Mouse (Mus musculus) R1 (cell line): Measurements from ENCODE around the gene Hook2.

Source experiments
- DNase-seq: peaks from one replicate; pipeline ENCODE4 v3.0.0-alpha.2; 2018; ENCODE audit warnings: low read depth, low spot score

Hook2 gene

DNA sequence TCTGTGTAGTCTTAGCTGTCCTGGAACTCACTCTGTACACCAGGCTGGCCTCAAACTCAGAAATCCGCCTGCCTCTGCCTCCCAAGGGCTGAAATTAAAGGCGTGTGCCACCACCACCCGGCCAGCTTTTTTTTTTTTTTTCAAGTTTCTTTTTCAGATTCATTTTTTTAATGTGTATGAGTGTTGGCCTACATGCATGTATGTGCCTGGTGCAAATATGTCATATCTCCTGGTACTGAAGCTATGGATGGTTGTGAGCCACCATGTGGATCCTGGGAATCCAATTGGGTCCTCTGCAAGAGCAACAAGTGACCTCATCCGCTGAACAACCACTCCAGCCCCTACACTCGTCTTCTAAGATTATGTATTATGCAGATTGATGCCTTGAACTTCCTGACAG, 3.0 kb upstream of the Hook2 start:
- DNase-seq = no peak

DNA sequence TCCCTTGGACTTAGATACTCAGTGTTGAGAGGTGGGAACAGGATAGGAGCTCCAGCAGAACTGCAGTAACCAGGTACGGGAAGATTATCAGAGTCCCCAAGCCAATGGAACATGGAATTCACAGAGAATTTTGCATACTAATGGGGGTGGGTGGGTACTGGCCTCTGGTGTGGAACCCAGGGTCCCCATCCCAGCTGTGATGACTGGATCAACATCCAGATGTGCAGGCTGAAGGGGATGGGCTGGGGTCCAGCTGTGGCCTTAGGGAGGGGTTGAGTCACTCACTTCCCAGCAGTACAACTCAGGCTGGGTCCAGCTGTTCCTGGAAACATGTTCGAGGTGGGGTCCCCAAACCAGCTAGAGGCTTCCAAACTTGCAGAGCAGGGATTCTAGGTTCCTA, 2.5 kb upstream of the Hook2 start:
- peak; percentile 33 for DNase-seq

DNA sequence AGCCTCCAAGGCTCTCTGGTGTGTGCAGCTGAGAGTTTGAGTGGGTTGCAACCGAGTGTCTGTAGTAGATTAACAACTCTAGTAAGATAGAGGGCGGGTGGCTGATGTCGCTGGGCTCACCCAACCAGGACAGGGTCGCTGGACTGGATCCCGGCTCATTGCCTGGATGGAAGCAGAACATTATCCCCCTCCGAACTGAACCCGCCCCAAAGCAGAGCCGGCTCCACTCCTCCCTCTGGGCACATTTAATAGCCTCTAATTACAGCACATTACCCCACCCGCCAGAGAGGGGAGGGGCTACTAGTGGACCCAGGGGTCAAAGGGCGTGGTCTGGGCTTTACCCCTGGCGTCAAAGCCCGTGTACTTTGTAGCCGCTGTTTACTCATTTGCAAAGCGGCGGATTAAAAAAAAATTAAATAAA, 1.1 kb upstream of the Hook2 start:
- peak; percentile 83 for DNase-seq

DNA sequence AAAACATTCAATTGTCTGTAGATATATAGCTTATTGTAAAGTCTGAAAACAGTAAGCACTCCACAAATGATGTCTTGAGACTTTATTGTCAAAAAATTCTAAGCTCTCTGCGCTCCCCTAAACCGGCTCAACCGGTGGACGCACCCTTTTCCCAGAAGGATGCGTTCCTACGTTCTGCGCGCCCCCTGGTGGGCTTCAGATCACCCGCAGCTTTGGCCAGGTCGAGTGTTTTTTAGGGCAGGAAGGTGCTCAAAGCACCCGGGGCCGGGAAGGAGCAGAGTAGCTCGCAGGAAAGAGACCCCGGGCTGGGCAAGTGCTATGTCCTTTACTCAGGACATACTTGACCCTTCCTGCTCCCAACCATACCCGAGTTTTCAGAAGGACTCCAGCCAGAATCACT, 593 bp upstream of the Hook2 start:
- peak; percentile 96 for DNase-seq

DNA sequence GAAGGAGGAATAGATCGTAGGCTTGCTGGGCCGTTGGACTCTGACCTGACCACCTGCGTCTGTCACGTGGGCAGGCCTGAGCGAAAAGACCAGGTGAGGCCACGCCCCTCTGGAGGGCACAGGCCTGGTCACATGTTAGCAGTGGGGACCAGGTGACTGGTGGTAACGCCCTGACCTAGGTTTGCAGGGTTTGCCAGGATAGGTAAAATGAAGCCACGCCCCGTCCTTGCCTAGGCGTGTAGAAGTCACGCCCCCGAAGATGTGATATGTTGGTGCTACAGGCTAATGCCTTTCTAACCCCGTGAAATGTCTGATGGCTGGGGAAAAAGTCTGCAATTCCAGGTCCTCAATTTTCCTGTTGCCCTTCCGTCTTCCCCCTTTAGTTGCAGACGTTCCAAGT, 433 bp downstream of the Hook2 start:
- peak; percentile 91 for DNase-seq

DNA sequence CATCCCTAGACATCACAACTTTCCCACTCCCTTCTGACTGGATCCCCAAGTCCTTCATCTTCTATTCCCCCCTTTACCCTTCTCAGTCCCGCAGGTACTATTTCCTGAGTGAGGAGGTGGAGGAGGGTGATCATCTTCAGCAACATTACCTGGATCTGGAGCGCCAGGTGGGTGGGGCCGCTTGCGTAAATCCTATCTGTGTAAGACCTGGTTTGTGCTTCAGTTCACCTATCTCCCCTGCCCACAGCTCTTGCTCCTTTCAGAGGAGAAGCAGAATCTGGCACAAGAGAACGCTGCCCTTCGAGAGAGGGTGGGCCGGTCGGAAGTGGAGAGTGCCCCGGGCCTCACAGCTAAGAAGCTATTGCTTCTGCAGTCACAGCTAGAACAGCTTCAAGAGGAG, 4.0 kb downstream of the Hook2 start:
- DNase-seq = no peak

DNA sequence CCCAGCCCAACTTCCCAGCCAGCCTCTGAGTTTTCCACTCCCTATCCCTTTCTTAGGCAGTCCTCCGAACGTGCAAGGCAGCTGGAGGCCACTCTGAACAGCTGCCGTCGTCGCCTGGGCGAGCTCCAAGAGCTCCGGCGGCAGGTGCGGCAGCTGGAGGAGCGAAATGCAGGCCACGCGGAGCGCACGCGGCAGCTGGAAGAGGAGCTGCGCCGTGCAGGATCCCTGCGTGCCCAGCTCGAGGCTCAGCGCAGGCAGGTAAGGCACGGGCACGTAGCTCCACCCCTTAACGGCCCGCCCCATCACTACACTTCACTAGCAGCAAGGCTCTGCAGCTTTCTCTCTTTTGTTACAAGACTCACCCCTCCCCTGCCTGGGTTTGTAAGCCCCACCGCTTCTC, 5.3 kb downstream of the Hook2 start:
- DNase-seq = peak; percentile 75

DNA sequence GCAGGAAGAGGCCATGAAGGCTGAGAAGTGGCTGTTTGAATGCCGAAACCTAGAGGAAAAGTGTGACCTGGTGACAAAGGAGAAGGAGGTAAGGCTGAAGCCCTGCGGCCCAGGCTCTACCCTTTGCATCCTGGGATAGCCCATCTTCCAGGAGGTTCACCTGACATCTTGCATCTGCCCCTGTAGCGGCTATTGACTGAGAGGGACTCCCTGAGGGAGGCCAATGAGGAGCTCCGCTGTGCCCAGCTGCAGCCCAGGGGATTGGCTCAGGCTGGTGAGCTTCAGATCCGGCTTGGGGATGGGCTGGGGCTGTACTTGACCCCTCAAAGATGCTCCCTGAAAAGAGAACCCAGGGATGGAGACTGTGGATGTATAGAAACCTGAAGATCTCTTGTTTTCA, 6.6 kb downstream of the Hook2 start:
- no peak for DNase-seq

DNA sequence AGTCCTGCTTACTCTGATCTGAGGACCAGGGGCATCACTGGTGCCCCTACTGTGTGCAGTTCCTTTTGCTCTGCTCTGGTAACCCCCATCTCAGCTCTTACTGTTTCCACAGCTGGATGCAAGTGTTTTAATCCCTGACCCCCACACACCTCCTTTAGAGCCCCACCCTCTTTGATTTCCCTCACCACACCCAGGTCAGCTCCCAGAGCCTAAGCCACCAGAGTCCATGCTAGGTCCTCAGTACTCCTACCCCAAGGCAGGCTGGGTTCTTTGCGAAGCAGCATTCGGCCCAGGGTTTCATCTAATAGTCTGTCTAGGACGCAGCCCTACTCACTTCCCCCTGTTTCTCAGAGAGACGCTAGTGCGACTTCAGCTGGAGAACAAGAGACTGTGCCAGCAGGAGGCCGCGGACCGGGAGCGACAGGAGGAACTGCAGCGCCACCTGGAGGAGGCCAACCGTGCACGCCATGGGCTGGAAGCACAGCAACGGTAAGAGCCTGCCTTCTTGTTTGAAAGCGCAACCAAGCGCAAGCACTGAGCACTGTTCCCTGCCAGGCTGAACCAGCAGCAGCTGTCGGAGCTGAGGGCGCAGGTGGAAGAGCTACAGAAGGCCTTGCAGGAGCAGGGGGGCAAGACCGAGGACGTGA, 7.4 kb downstream of the Hook2 start:
- peak; percentile 96 for DNase-seq

DNA sequence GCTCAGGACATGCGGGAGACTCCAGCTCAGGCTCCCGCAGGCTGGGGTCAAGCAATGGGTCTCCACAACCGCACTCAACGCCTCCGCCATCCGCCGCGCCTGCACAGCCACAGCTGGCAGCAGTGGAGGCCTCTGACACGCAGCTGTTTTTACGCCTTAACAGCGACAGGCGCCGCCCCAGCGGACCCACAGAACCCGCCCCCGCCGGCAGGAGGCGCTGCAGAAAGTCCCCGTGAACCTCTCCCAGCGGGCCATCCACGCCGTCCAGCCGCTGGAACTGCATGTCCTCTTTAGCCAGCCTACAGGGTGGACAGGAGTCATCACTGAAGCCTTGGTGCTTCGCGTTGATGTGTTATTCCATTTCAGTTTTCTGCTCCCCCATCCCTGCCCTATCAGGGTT, 17.3 kb downstream of the Hook2 start:
- DNase-seq = peak; percentile 82

DNA sequence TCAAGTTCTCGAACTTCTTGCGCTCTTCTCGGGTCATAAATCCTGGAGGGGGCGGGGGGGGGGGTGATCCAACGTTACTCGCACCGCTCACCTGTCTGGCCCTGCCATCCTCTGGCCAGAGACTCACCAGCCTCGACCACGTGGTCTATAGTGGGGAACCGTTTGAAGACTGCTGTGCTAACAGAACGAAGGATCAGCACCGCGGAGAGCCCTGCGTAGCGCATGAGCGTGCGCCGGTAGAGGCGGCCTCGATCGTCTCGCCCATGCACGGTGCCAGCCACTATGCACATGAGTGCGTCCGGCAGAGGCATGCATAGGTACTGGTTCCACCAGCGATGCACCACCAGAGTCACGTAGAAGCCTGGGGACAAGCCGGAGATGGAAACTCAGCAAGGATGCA, 20.8 kb downstream of the Hook2 start:
- peak; percentile 58 for DNase-seq

DNA sequence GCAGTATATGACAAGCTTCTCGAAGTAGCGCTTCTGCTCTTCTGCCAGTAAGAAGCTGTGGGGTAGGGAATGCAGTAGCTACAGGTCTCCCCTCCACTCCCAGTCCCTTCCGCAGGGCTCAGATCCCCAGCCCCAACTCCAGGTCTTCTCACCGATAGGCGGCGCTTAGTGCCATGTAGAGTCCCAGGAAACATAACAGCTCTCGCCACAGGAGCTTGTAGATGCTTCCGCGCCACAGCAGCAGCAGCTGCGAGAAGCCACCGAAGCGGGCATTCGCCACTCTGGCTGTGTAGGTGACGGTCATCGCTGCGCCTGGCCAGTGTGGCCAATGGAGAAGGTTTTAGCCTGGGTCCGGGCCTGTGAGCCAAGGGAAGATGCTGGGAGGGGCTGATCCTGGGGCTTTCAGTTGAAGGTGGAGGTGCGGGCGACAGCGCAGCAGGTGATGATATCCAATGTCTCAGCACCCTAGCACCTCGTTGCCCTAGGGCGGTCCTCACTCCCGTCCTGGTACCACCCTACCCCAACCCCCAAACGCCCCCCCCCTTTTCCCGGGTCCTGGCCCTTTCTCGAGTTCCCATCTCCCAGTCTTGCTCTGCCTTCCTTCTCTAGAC, 22.9 kb downstream of the Hook2 start:
- peak; percentile 94 for DNase-seq

DNA sequence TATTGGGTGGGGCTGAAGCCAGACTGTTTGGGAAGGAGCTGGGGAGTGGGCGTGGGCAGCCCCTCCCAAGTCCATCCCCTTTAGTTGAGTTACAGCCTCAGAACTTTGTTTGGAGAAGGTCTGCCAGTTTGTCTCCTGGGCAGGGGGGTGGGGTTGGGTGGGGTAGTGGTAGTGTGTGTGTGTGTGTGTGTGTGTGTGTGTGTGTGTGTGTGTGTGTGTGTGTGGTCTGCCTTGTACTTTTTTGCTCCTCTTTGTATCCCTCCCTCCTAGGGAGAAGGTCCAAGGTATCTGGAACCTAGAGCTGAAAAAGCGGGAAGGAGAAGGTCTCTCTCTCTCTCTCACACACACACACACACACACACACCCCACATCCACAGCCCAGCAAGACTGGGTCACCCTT, 24.0 kb downstream of the Hook2 start, which contains the start of gene Best2:
Best2 (minus strand) TSS at position 101 of the 400 bp plus-strand sequence.
- no peak for DNase-seq

DNA sequence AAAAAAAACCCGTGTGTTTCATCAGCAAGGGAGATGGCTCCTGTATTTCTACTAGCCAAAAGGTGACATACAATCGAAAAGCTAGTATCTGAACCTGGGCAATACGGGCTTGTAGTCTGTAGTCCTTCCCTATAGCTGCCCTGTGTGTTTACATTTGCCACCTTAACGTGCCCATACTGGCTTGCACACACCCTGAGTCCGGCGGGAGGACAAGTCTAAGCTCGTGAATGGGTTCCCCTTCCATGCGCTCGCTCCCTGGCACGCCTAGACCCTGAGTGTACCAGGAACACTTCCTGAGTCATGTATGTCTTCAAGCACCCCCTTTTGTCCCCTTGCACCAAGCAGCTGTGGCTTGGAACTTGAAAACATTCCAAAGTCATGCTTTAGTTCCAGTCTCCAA, 26.3 kb downstream of the Hook2 start:
- DNase-seq = no peak

DNA sequence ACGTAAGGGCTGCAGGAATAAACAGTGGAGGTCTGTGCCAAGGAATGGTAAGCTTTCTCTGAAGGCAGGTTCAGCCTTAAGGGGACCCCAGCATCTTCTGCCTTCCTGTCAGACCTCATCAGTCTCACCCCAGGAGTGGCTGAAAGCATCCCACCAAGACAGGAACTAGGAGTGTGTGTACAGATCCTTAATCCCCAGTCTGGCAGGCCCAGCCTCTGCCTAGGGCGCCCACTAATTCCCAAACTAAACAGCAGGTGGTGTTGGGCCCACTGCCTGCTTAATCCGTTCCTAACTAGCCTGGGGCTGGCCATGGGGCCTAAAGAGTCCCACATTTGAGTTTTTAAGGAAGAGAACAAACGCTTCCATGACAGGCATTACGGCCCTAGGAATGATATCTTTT, 26.8 kb downstream of the Hook2 start:
- peak; percentile 49 for DNase-seq

DNA sequence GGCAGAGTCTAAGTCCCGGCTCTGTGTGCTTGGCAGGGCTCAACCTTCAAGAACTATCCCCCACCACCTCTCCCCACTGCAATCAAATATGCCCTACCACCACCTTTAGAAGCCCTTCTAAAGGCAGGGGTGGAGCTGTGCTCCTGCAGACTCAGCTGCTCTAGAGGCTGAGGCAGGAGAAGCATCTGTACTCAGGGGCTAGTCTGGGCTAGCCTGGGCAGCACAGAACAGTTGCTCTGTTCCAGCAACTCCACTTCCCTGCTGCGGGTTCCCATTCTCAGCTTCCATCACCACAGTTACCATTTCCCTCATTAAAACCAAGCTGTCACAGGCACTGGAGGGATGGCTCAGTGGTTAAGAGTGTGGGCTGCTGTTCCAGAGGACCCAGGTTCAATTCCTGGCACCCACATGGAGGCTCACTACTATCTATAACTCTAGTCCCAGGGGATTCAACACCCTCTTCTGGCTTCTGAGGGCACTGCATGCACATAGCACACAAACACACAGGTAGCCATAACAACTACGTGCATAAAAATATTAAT, 31.2 kb downstream of the Hook2 start:
- peak; percentile 77 for DNase-seq

DNA sequence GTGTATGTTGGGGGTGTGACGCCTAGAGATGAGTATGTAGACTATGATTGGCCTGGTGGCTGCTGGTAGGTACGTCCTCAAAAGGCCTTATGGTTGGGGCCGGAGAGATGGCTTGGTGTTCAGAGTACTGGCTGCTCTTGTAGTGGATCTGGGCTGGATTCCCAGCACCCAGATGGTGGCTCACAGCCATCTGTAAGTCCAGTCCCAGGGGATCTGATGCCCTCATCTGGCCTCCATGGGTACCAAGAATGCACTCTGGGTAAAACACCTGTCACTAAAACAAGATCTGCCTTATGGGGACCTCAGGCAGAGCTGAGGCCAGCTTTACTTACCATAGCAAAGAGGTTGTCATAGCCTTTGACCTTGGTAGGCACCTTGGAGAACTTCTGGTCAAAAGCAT, 33.4 kb downstream of the Hook2 start:
- no peak for DNase-seq

DNA sequence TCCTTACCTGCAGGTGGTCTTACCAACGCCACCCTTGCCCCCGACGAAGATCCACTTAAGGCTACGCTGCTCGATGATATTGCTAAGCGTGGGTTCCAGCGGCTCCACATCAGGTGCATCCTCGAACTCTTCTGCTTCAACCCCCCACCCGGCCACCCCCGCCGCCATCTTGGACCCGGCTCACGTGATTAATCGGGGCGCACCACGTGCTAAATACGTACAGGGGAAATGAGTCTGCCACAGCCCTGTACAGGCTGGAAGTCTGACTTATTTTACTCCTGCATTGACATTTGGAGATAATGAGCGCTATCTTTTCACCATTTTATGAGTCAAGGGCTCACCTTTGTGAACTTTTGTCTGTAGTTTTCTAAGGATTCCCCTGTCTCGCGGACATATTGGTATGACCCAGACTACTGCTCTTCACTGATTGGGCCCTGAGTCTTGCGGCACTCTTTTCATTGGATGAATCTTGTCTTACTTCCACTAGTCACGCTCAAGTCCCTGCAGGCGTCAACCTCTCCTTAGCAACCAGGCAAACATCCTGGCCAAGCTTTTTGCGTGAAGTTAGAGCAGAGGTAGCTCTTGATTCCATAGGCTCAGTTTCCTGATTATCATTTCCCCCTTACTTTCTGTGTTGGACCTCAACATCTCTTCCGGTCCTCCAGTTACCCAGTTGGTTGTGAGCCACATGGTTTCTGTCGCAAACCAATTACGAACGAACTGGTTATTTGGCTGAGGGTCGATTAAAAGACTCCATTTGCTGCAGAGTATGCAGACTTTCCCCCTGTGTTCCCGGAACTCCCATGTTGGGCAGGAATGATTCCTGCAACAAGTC, 34.9 kb downstream of the Hook2 start, which contains the start of gene Asna1:
Asna1 (minus strand) TSS at position 184 of the 835 bp plus-strand sequence.
- DNase-seq = peak; percentile 99

DNA sequence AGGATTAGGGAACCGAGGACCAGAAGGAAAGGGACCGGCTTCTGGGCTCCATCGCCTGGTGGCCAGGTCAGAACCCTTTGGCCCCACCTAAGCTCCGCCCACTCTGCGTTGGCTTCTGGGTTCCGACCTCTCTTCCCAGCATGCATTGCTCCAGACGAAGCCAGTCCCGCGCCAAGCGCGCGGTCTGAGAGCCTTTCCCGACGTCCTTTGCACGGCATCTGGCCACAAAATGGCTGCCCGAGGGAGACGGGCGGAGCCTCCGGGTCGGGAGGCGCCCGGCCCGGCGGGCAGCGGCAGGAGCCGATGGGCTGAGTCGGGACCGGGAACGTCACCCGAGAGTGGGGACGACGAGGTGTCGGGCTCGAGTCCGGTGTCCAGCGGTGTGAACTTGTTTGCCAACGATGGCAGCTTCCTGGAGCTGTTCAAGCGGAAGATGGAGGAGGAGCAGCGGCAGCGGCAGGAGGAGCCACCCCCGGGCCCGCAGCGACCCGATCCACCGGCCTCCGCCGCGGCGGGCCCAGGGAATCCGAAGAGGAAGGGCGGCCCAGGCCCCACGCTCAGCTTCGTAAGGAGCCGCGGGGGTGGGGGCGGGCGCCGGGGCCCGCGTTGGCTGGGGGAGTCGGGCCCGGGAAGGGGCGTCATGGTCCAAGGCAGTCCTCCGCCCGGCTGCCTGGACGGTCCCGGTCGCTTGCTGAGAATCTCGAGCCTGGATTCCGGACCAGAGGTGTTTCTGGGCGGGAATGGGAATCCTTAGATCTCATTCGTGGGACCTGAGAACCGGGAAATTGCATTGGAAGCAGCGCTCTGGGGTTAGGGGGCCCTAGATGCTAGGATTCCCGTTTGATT, 36.5 kb downstream of the Hook2 start, which contains the start of gene Trir:
Trir (plus strand) TSS at position 154 of the 846 bp plus-strand sequence.
- peak; percentile 98 for DNase-seq

DNA sequence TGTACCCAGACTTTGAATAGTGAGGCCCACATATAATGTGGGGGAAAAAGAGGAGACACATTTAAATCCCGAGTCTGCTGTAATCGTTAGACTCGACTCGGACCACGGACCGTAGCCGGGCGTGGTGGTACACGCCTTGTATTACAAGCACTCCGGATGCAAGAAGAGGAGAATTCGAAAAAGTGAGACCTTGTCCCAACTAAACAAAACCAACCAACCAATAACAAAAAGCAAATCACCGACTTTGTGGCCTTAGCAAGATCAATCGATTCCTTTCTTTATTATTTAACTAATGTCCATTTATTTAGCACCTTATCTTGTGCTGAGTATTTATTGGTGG, 37.1 kb downstream of the Hook2 start:
- DNase-seq = no peak

DNA sequence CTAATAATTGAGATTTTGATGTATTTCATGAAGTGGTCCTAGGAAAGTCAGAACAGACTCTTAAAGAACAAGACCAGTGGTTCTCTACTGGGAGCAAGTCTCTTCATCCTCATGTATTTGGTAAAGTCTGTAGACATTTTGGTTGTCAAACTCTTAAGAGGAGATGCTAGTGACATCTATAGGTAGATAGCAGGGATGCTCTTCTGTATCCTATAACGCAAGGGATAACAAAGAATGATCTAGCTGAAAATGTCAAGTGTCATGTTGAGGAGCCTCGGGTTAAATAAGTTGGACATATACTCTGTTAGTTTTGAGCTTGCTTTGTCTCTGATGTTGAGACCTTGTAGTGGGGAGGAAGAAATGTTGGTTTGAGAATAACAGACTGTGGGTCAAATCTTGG, 37.5 kb downstream of the Hook2 start:
- DNase-seq = no peak
